Mouse (Mus musculus): ENCODE data around the gene Ankrd39. TPM values are rescaled to one million over a fixed set of nuclear protein-coding genes. Genes with fewer than 3 reads are reported as not detected.

The Ankrd39 gene
- polyA plus RNA-seq, 1 experiment from 2014 or later: 17.8 TPM

DNA sequence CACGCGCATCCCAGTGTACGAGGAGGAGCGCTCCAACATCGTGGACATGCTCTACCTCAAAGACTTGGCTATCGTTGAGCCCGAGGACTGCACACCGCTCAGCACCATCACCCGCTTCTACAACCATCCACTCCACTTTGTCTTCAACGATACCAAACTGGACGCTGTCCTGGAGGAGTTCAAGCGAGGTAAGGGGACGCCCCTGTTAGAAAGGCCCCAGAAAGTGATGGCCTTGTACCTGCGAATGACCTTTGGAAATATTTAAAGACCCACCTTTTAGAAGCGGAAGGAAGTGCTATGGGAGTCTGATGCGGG is 34.3 kb downstream of the Ankrd39 start:
- H3K9me3 ChIP-seq (replicated peaks): no peaks in the 10 kb centered on the region
- H3K4me1 ChIP-seq: peaks cover 31% of the 10 kb centered on the region
- peak overlapping the region; percentile 94 for H3K27ac ChIP-seq (replicated peaks)
- no peaks in the 10 kb centered on the region for H3K27me3 ChIP-seq (ENCODE audit: low read depth, poor library complexity, severe bottlenecking)
- WGBS: under 1% methylated on average over 16 of the region's 16 CpGs
- peaks cover 37% of the 10 kb centered on the region for H3K36me3 ChIP-seq
- no peak for DNase-seq (ENCODE audit: low spot score)
- peak overlapping the region; percentile 97 for H3K4me3 ChIP-seq

GRCm38 (mm10) chr1:36512089-36512965 is 34.9 kb downstream of the Ankrd39 start:
- peaks cover 31% of the 10 kb centered on the region for H3K4me1 ChIP-seq
- H3K4me3 ChIP-seq: peak overlapping the region; percentile 97
- H3K9me3 ChIP-seq (replicated peaks): no peaks in the 10 kb centered on the region
- no peaks in the 10 kb centered on the region for H3K27me3 ChIP-seq (ENCODE audit: low read depth, poor library complexity, severe bottlenecking)
- 6% methylated on average over 126 of the region's 126 CpGs for WGBS
- H3K36me3 ChIP-seq: peaks cover 36% of the 10 kb centered on the region
- peak; percentile 66 for DNase-seq (ENCODE audit: low spot score)
- H3K27ac ChIP-seq (replicated peaks): peak overlapping the region; percentile 94

- peak within 1 kb of the TSS; percentile 97 for H3K4me3 ChIP-seq
- H3K9me3 ChIP-seq (replicated peaks): no peaks in the 10 kb centered on the region
- peaks cover 35% of the 10 kb centered on the region for H3K36me3 ChIP-seq
- H3K4me1 ChIP-seq: peaks cover 31% of the 10 kb centered on the region
- H3K27ac ChIP-seq (replicated peaks): peak within 1 kb of the TSS; percentile 94
- 1% methylated on average over 48 of the region's 51 CpGs for WGBS
- DNase-seq (ENCODE audit: low spot score): peak; percentile 100
- H3K27me3 ChIP-seq (ENCODE audit: low read depth, poor library complexity, severe bottlenecking): no peaks in the 10 kb centered on the region
Observed at GRCm38 (mm10) chr1:36511289-36512021, 35.8 kb downstream of the Ankrd39 start, which contains the start of gene Cnnm3. Gene Cnnm3, plus strand, starts transcription at chr1:36511867.

- H3K4me1 ChIP-seq: peaks cover 8% of the 10 kb centered on the region
- no peaks in the 10 kb centered on the region for H3K9me3 ChIP-seq (replicated peaks)
- 90% methylated on average over 5 of the region's 5 CpGs for WGBS
- DNase-seq (ENCODE audit: low spot score): no peak
- H3K4me3 ChIP-seq: no peak overlapping the region
- H3K27ac ChIP-seq (replicated peaks): no peak overlapping the region
- H3K27me3 ChIP-seq (ENCODE audit: low read depth, poor library complexity, severe bottlenecking): no peaks in the 10 kb centered on the region
- peaks cover 22% of the 10 kb centered on the region for H3K36me3 ChIP-seq
Observed at GRCm38 (mm10) chr1:36508238-36508637, 39.0 kb downstream of the Ankrd39 start.

GRCm38 (mm10) chr1:36501261-36501660 is 46.0 kb downstream of the Ankrd39 start:
- Histone ChIP-seq H3K27me3 (ENCODE audit: low read depth, poor library complexity, severe bottlenecking) (no peaks in the 10 kb centered on the region), H3K4me1 (no peaks in the 10 kb centered on the region), H3K27ac (replicated peaks) (no peak overlapping the region), H3K4me3 (no peak overlapping the region), H3K9me3 (replicated peaks) (no peaks in the 10 kb centered on the region), H3K36me3 (peaks cover 37% of the 10 kb centered on the region)
- peak; percentile 73 for DNase-seq (ENCODE audit: low spot score)
- 10% methylated on average over 3 of the region's 3 CpGs for WGBS

DNA sequence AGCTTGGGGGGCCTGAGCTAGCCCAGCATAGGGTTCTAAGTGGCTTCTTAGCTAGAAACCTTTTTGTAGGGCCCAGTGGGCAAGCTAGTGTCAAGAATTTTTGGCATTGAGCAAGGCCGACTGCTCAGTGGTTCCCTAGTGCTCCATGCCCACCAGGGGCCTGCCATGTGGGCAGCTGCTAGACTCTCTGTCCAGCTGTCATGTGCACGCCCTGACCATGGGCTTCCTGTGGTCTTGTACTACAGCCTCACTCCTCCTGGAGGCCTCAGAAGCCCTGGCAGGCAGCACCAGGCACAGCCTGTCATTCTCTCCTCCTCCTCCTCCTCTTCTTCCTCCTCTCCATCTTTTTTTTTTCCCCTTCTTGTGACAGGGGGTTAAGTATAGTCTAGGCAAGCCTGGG is 49.9 kb downstream of the Ankrd39 start:
- Histone ChIP-seq H3K27ac (replicated peaks) (no peak overlapping the region), H3K4me1 (peaks cover 8% of the 10 kb centered on the region), H3K27me3 (ENCODE audit: low read depth, poor library complexity, severe bottlenecking) (no peaks in the 10 kb centered on the region), H3K36me3 (peaks cover 23% of the 10 kb centered on the region), H3K4me3 (no peak overlapping the region), H3K9me3 (replicated peaks) (no peaks in the 10 kb centered on the region)
- DNase-seq (ENCODE audit: low spot score): no peak
- WGBS: 83% methylated on average over 2 of the region's 2 CpGs

- WGBS: 77% methylated on average over 2 of the region's 2 CpGs
- Histone ChIP-seq H3K9me3 (replicated peaks) (no peaks in the 10 kb centered on the region), H3K4me1 (peaks cover 13% of the 10 kb centered on the region), H3K27me3 (ENCODE audit: low read depth, poor library complexity, severe bottlenecking) (no peaks in the 10 kb centered on the region), H3K4me3 (no peak overlapping the region), H3K27ac (replicated peaks) (no peak overlapping the region), H3K36me3 (peaks cover 23% of the 10 kb centered on the region)
- DNase-seq (ENCODE audit: low spot score): no peak
Observed at GRCm38 (mm10) chr1:36496719-36497118, 50.5 kb downstream of the Ankrd39 start.

DNA sequence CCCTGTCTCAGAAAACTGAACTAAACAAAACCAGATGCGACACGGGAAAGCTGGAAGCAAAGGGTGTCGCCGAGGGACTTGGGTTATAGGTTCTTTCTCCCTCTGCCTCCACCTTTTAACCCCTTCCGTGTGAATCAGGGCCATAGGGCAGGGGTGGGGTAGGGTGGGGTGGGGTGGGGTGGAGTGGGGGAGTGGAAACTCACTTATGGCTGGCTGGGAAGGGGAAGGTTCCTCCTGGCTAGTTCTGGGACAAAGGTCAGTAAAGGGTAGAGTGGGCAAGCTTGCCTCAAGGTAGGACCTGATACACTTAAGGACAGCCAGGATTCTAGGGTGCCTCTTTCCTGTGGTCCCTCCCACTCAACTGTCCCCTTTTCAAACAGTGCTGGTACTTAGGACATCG is 53.9 kb downstream of the Ankrd39 start:
- no peaks in the 10 kb centered on the region for H3K27me3 ChIP-seq (ENCODE audit: low read depth, poor library complexity, severe bottlenecking)
- no peaks in the 10 kb centered on the region for H3K9me3 ChIP-seq (replicated peaks)
- 74% methylated on average over 6 of the region's 6 CpGs for WGBS
- H3K36me3 ChIP-seq: peaks cover under 1% of the 10 kb centered on the region; the same call in 1 of the 2 replicates
- no peak overlapping the region for H3K4me3 ChIP-seq
- no peak for DNase-seq (ENCODE audit: low spot score)
- H3K4me1 ChIP-seq: peaks cover 13% of the 10 kb centered on the region
- no peak overlapping the region for H3K27ac ChIP-seq (replicated peaks)

GRCm38 (mm10) chr1:36492416-36493139 is 54.7 kb downstream of the Ankrd39 start:
- 49% methylated on average over 9 of the region's 9 CpGs for WGBS

GRCm38 (mm10) chr1:36489661-36490060 is 57.6 kb downstream of the Ankrd39 start:
- 76% methylated on average over 6 of the region's 6 CpGs for WGBS
- no peak for DNase-seq (ENCODE audit: low spot score)

More at GRCm38 (mm10) chr1:36492416-36493139, 54.7 kb downstream of the Ankrd39 start:
- no peaks in the 10 kb centered on the region for H3K36me3 ChIP-seq
- peak; percentile 44 for DNase-seq (ENCODE audit: low spot score)
- H3K27me3 ChIP-seq (ENCODE audit: low read depth, poor library complexity, severe bottlenecking): no peaks in the 10 kb centered on the region
- H3K4me1 ChIP-seq: peaks cover 18% of the 10 kb centered on the region
- H3K27ac ChIP-seq (replicated peaks): peak overlapping the region; percentile 65
- H3K9me3 ChIP-seq (replicated peaks): no peaks in the 10 kb centered on the region
- H3K4me3 ChIP-seq: no peak overlapping the region

More at GRCm38 (mm10) chr1:36489661-36490060, 57.6 kb downstream of the Ankrd39 start:
- Histone ChIP-seq H3K4me3 (no peak overlapping the region), H3K36me3 (no peaks in the 10 kb centered on the region), H3K4me1 (peaks cover 32% of the 10 kb centered on the region), H3K27ac (replicated peaks) (no peak overlapping the region), H3K27me3 (ENCODE audit: low read depth, poor library complexity, severe bottlenecking) (no peaks in the 10 kb centered on the region; the same call in 1 of the 2 replicates), H3K9me3 (replicated peaks) (no peaks in the 10 kb centered on the region)

All from midbrain, embryonic 10.5 days (tissue).